8 mouse cellular contexts compared by ENCODE assay signal in genomic region chr6:134189575-134190132, GRCm38 (mm10).
DNase-seq lines count a peak whose midpoint lies in the region; ATAC-seq and TF ChIP-seq lines count a peak whose summit lies in the region.

No protein-coding gene starts in this region.

- H3K4me3 ChIP-seq in forebrain, embryonic 11.5 days (ENCODE audit: low read depth, low read length) = no peak overlapping the region
- no peak overlapping the region for H3K4me3 ChIP-seq in hindbrain, embryonic 14.5 days (replicated peaks; ENCODE audit: low read length)
- no peak overlapping the region for H3K4me3 ChIP-seq in liver, embryonic 11.5 days (ENCODE audit: low read depth, low read length)
- no peak overlapping the region for H3K4me3 ChIP-seq in midbrain, postnatal 0 days (ENCODE audit: low read depth, low read length)

- DNase-seq in right cerebral cortex, postnatal 10 days (ENCODE audit: low spot score in 2 of 2) = peak; percentile 57 to 61
- DNase-seq in right cerebral cortex, adult 2 months (ENCODE audit: low spot score in 2 of 2) = no peak
- DNase-seq in forebrain, embryonic 11.5 days (ENCODE audit: low spot score) = no peak
- no peak for DNase-seq in hindbrain, embryonic 14.5 days (ENCODE audit: low spot score)
- DNase-seq in liver, embryonic 11.5 days (ENCODE audit: low spot score) = peak; percentile 47
- DNase-seq in midbrain, postnatal 0 days (ENCODE audit: low spot score) = peak; percentile 53
- peak; percentile 57 for DNase-seq in thymus, postnatal 0 days (ENCODE audit: low spot score)
- no peak for DNase-seq in gastrocnemius, postnatal 36 days

- H3K4me1 ChIP-seq in forebrain, embryonic 11.5 days (replicated peaks; ENCODE audit: control insufficient read depth, insufficient read depth, low read length) = peaks cover 7% of the 10 kb centered on the region
- H3K4me1 ChIP-seq in hindbrain, embryonic 14.5 days (replicated peaks; ENCODE audit: control insufficient read depth, insufficient read depth, low read length) = peaks cover 35% of the 10 kb centered on the region
- peaks cover 49% of the 10 kb centered on the region for H3K4me1 ChIP-seq in liver, embryonic 11.5 days (replicated peaks; ENCODE audit: control insufficient read depth, insufficient read depth, low read length)
- H3K4me1 ChIP-seq in midbrain, postnatal 0 days (ENCODE audit: insufficient read depth, low read length) = no peaks in the 10 kb centered on the region

- WGBS in forebrain, embryonic 11.5 days = 58% methylated on average over 7 of the region's 7 CpGs
- 39% methylated on average over 7 of the region's 7 CpGs for WGBS in hindbrain, embryonic 14.5 days
- WGBS in liver, embryonic 11.5 days = 23% methylated on average over 7 of the region's 7 CpGs
- 31% methylated on average over 7 of the region's 7 CpGs for WGBS in midbrain, postnatal 0 days

- intact Hi-C loops in gastrocnemius, postnatal 36 days (cut with DNase I) = no loop called here

- H3K9me3 ChIP-seq in forebrain, embryonic 11.5 days (ENCODE audit: control insufficient read depth, low read length) = no peaks in the 10 kb centered on the region
- H3K9me3 ChIP-seq in hindbrain, embryonic 14.5 days (ENCODE audit: control insufficient read depth, low read length) = no peaks in the 10 kb centered on the region
- no peaks in the 10 kb centered on the region for H3K9me3 ChIP-seq in liver, embryonic 11.5 days (ENCODE audit: control insufficient read depth, low read length)
- no peaks in the 10 kb centered on the region for H3K9me3 ChIP-seq in midbrain, postnatal 0 days (ENCODE audit: low read length)

- no peak overlapping the region for H3K9ac ChIP-seq in forebrain, embryonic 11.5 days (ENCODE audit: low read length)
- no peak overlapping the region for H3K9ac ChIP-seq in hindbrain, embryonic 14.5 days
- H3K9ac ChIP-seq in liver, embryonic 11.5 days (ENCODE audit: low read depth, low read length) = no peak overlapping the region
- H3K9ac ChIP-seq in midbrain, postnatal 0 days (replicated peaks; ENCODE audit: low read length, poor library complexity, severe bottlenecking) = no peak overlapping the region

- H3K36me3 ChIP-seq in forebrain, embryonic 11.5 days (ENCODE audit: control insufficient read depth, insufficient read depth, low read length) = no peaks in the 10 kb centered on the region
- no peaks in the 10 kb centered on the region for H3K36me3 ChIP-seq in hindbrain, embryonic 14.5 days (replicated peaks; ENCODE audit: control insufficient read depth, insufficient read depth)
- no peaks in the 10 kb centered on the region for H3K36me3 ChIP-seq in liver, embryonic 11.5 days (ENCODE audit: control insufficient read depth, insufficient read depth, low read length)
- H3K36me3 ChIP-seq in midbrain, postnatal 0 days (ENCODE audit: insufficient read depth, low read length) = no peaks in the 10 kb centered on the region

- no peak overlapping the region for H3K27ac ChIP-seq in forebrain, embryonic 11.5 days (ENCODE audit: low read depth, low read length)
- H3K27ac ChIP-seq in hindbrain, embryonic 14.5 days = peak overlapping the region; percentile 55; the same call in 1 of the 2 replicates
- peak overlapping the region; percentile 49 for H3K27ac ChIP-seq in liver, embryonic 11.5 days (ENCODE audit: low read depth, low read length)
- H3K27ac ChIP-seq in midbrain, postnatal 0 days (ENCODE audit: low read depth, low read length) = no peak overlapping the region

- ATAC-seq in forebrain, embryonic 11.5 days (replicated peaks; ENCODE audit: low FRiP score) = peak; percentile 56
- ATAC-seq in hindbrain, embryonic 14.5 days (ENCODE audit: low FRiP score) = peak; percentile 57
- ATAC-seq in liver, embryonic 11.5 days (replicated peaks; ENCODE audit: low FRiP score) = peak; percentile 64
- ATAC-seq in midbrain, postnatal 0 days (ENCODE audit: low FRiP score) = peak; percentile 50

- no peaks in the 10 kb centered on the region for H3K27me3 ChIP-seq in forebrain, embryonic 11.5 days (ENCODE audit: control insufficient read depth, insufficient read depth, low read length)
- H3K27me3 ChIP-seq in hindbrain, embryonic 14.5 days (ENCODE audit: control insufficient read depth, insufficient read depth, low read length) = no peaks in the 10 kb centered on the region
- no peaks in the 10 kb centered on the region for H3K27me3 ChIP-seq in liver, embryonic 11.5 days (replicated peaks; ENCODE audit: control insufficient read depth, insufficient read depth, low read length)
- H3K27me3 ChIP-seq in midbrain, postnatal 0 days (ENCODE audit: insufficient read depth, low read length) = no peaks in the 10 kb centered on the region

- no peak overlapping the region for H3K4me2 ChIP-seq in forebrain, embryonic 11.5 days (ENCODE audit: low read depth, low read length, severe bottlenecking)
- H3K4me2 ChIP-seq in hindbrain, embryonic 14.5 days (replicated peaks) = no peak overlapping the region
- peak overlapping the region; percentile 26; the same call in 1 of the 2 replicates for H3K4me2 ChIP-seq in liver, embryonic 11.5 days
- no peak overlapping the region for H3K4me2 ChIP-seq in midbrain, postnatal 0 days (ENCODE audit: low read depth, low read length, poor library complexity, severe bottlenecking)

- no peak for TF ChIP-seq CTCF in midbrain, postnatal 0 days (IDR thresholded peaks at IDR 0.05)

Comparison
In these comparisons a context has a peak if more than half of its experiments do, and no peak if none do; other contexts are left out.
1. DNase-seq: peak in right cerebral cortex, postnatal 10 days (2 of 2), liver, embryonic 11.5 days (single experiment), midbrain, postnatal 0 days (single experiment) and thymus, postnatal 0 days (single experiment); none in right cerebral cortex, adult 2 months (0 of 2), forebrain, embryonic 11.5 days (single experiment), hindbrain, embryonic 14.5 days (single experiment) and gastrocnemius, postnatal 36 days (0 of 2).
2. H3K27ac ChIP-seq: peak in hindbrain, embryonic 14.5 days (single experiment) and liver, embryonic 11.5 days (single experiment); none in forebrain, embryonic 11.5 days (single experiment) and midbrain, postnatal 0 days (single experiment).
3. Peak in every context shown above with its lines, with median percentiles within 50 percentile points of each other: ATAC-seq.